8 mouse cellular contexts compared by ENCODE assay signal in genomic region chr5:92811761-92812160, GRCm38 (mm10).
DNase-seq lines count a peak whose midpoint lies in the region; ATAC-seq and TF ChIP-seq lines count a peak whose summit lies in the region.

No protein-coding gene starts in this region.

- WGBS in heart, embryonic 15.5 days, result 34% methylated on average over 7 of the region's 7 CpGs

- TF ChIP-seq CTCF in brain, embryonic 14.5 days (IDR thresholded peaks at IDR 0.05; ENCODE audit: borderline replicate concordance, extremely low read depth, insufficient read depth, insufficient read length), result no peak

- no peak for ATAC-seq in heart, embryonic 15.5 days (replicated peaks; ENCODE audit: insufficient number of reproducible peaks, insufficient read depth, low FRiP score, low read depth)

- H3K9me3 ChIP-seq in heart, embryonic 15.5 days (replicated peaks), result no peaks in the 10 kb centered on the region

- DNase-seq in ES-CJ7 (ENCODE audit: low read depth, low spot score) (peak; percentile 26), liver (no peak)
- DNase-seq in brain, embryonic 14.5 days (ENCODE audit: low read depth), result peak; percentile 75
- DNase-seq in kidney, postnatal 4 days, result peak; percentile 34 to 48
- DNase-seq in frontal cortex, postnatal 25 days (ENCODE audit: low spot score in 2 of 2), result no peak
- no peak for DNase-seq in adrenal gland, postnatal 36 days
- no peak for DNase-seq in urinary bladder, postnatal 4 days (ENCODE audit: low spot score in 2 of 2)

- H3K27ac ChIP-seq in heart, embryonic 15.5 days, result peak overlapping the region; percentile 83

- H3K36me3 ChIP-seq in heart, embryonic 15.5 days, result no peaks in the 10 kb centered on the region

- peaks cover 35% of the 10 kb centered on the region for H3K4me1 ChIP-seq in heart, embryonic 15.5 days (replicated peaks)

- H3K4me2 ChIP-seq in heart, embryonic 15.5 days, result peak overlapping the region; percentile 38

- TF ChIP-seq POLR2A in brain, embryonic 14.5 days (IDR thresholded peaks at IDR 0.05; ENCODE audit: borderline replicate concordance, extremely low read depth, insufficient read depth, insufficient read length, poor library complexity, severe bottlenecking), result no peak

- no peak overlapping the region for H3K4me3 ChIP-seq in heart, embryonic 15.5 days

- no peaks in the 10 kb centered on the region for H3K27me3 ChIP-seq in heart, embryonic 15.5 days

- no peak overlapping the region; the same call in 1 of the 2 replicates for H3K9ac ChIP-seq in heart, embryonic 15.5 days

Comparison
In these comparisons a context has a peak if more than half of its experiments do, and no peak if none do; other contexts are left out.
1. DNase-seq: peak in ES-CJ7 (single experiment), brain, embryonic 14.5 days (single experiment) and kidney, postnatal 4 days (2 of 2); none in frontal cortex, postnatal 25 days (0 of 2), liver (single experiment), adrenal gland, postnatal 36 days (0 of 2) and urinary bladder, postnatal 4 days (0 of 2).